Mouse (Mus musculus) kidney, embryonic 15.5 days (tissue): Measurements from ENCODE around the gene Emid1. TPM values are rescaled to one million over a fixed set of nuclear protein-coding genes. Genes with fewer than 3 reads are reported as not detected.

Experiments
- ATAC-seq: fragments of 200-750 bp; cut with Nextera tagmentation; replicated peaks from 2 replicates; pipeline ENCODE4 v1.8.0; 2017; ENCODE audit warnings: moderate TSS enrichment; ENCODE audit not compliant: low FRiP score
- H3K27ac ChIP-seq: fragments of 300-500 bp; sonication (generic); 2 replicates; pipeline ENCODE4 v1.5.1; 2015; ENCODE audit warnings: mild to moderate bottlenecking, inconsistent platforms
- H3K27me3 ChIP-seq: fragments of 300-500 bp; sonication (generic); 2 replicates; pipeline ENCODE4 v1.6.1; 2015; ENCODE audit warnings: inconsistent platforms
- H3K36me3 ChIP-seq: fragments of 300-500 bp; sonication (generic); 2 replicates; pipeline ENCODE4 v1.6.1; 2015; ENCODE audit warnings: inconsistent platforms
- H3K4me1 ChIP-seq: fragments of 300-500 bp; sonication (generic); 2 replicates; pipeline ENCODE4 v1.6.1; 2015; ENCODE audit warnings: inconsistent platforms
- H3K4me2 ChIP-seq: fragments of 300-500 bp; sonication (generic); 2 replicates; pipeline ENCODE4 v1.6.1; 2015; ENCODE audit warnings: moderate library complexity, mild to moderate bottlenecking, inconsistent platforms
- H3K4me3 ChIP-seq: fragments of 300-500 bp; sonication (generic); replicated peaks from 2 replicates; pipeline ENCODE4 v1.5.1; 2015; ENCODE audit warnings: mild to moderate bottlenecking, inconsistent platforms
- H3K9ac ChIP-seq: fragments of 300-500 bp; sonication (generic); 2 replicates; pipeline ENCODE4 v1.6.1; 2015; ENCODE audit warnings: mild to moderate bottlenecking, inconsistent platforms
- H3K9me3 ChIP-seq: fragments of 300-500 bp; sonication (generic); replicated peaks from 2 replicates; pipeline ENCODE4 v1.6.1; 2016; ENCODE audit warnings: inconsistent platforms
- WGBS: fragments of 180-500 bp; shearing (Covaris S2); methylation state at CpG from one replicate; pipeline ENCODE4 v1.1.7; 2015; ENCODE audit warnings: mixed read lengths; 5-methylcytosine and 5-hydroxymethylcytosine counted together
- polyA plus RNA-seq: library from polyadenylated mRNA; unstranded; fragments of >200 nt; fragmentation: Nextera tagmentation; extraction: Ambion mirVana; gene quantifications from 2 replicates; pipeline ENCODE4 v1.2.1, GENCODE M21; 2015

Emid1 gene
- polyA plus RNA-seq, 1 experiment from 2014 or later = 191 TPM

- WGBS = 20% methylated on average over 14 of the region's 14 CpGs
- no peak for ATAC-seq
- Histone ChIP-seq H3K27ac (no peak overlapping the region), H3K4me2 (peak overlapping the region; percentile 98), H3K36me3 (0 out of 2 replicates have a peak, but pooled peaks cover 3% of the 10 kb centered on the region), H3K4me3 (no peak overlapping the region), H3K9me3 (no peaks in the 10 kb centered on the region), H3K4me1 (peaks cover 81% of the 10 kb centered on the region), H3K9ac (no peak overlapping the region), H3K27me3 (peaks cover 87% of the 10 kb centered on the region)
Observed at GRCm38 (mm10) chr11:5059230-5059629, 92.8 kb downstream of the Emid1 start.

GRCm38 (mm10) chr11:5058783-5059182, 93.3 kb downstream of the Emid1 start:
- Histone ChIP-seq H3K36me3 (0 out of 2 replicates have a peak, but pooled peaks cover 3% of the 10 kb centered on the region), H3K4me1 (peaks cover 77% of the 10 kb centered on the region), H3K27ac (no peak overlapping the region), H3K4me3 (peak overlapping the region; percentile 56; the same call in 1 of the 2 replicates), H3K4me2 (peak overlapping the region; percentile 98), H3K27me3 (peaks cover 84% of the 10 kb centered on the region), H3K9ac (no peak overlapping the region), H3K9me3 (no peaks in the 10 kb centered on the region)
- ATAC-seq = no peak
- WGBS = 28% methylated on average over 9 of the region's 9 CpGs

GRCm38 (mm10) chr11:5057856-5058641, 94.0 kb downstream of the Emid1 start, which contains the start of gene Rasl10a:
Gene Rasl10a, plus strand, starts transcription at chr11:5058128.
- H3K4me1 ChIP-seq = peaks cover 69% of the 10 kb centered on the region
- no peak within 1 kb of the TSS for H3K27ac ChIP-seq
- H3K9me3 ChIP-seq = no peaks in the 10 kb centered on the region
- H3K27me3 ChIP-seq = peaks cover 77% of the 10 kb centered on the region
- peak within 1 kb of the TSS; percentile 98 for H3K4me2 ChIP-seq
- 2% methylated on average over 75 of the region's 77 CpGs for WGBS
- 0 out of 2 replicates have a peak, but pooled peaks cover 3% of the 10 kb centered on the region for H3K36me3 ChIP-seq
- H3K9ac ChIP-seq = peak within 1 kb of the TSS; percentile 58
- H3K4me3 ChIP-seq = peak within 1 kb of the TSS; percentile 56
- ATAC-seq = peak; percentile 0; the same call in 1 of the 2 replicates

- peaks cover 72% of the 10 kb centered on the region for H3K27me3 ChIP-seq
- no peak for ATAC-seq
Observed at GRCm38 (mm10) chr11:5057541-5057855, 94.6 kb downstream of the Emid1 start.

GRCm38 (mm10) chr11:5057064-5057463, 95.0 kb downstream of the Emid1 start:
- H3K27me3 ChIP-seq = peaks cover 68% of the 10 kb centered on the region
- no peak for ATAC-seq
- no peaks in the 10 kb centered on the region for H3K9me3 ChIP-seq

More at GRCm38 (mm10) chr11:5057541-5057855, 94.6 kb downstream of the Emid1 start:
- no peak overlapping the region for H3K27ac ChIP-seq
- peak overlapping the region; percentile 58; the same call in 1 of the 2 replicates for H3K9ac ChIP-seq
- peak overlapping the region; percentile 56 for H3K4me3 ChIP-seq
- 0 out of 2 replicates have a peak, but pooled peaks cover 3% of the 10 kb centered on the region for H3K36me3 ChIP-seq
- 19% methylated on average over 8 of the region's 8 CpGs for WGBS
- H3K9me3 ChIP-seq = no peaks in the 10 kb centered on the region
- H3K4me1 ChIP-seq = peaks cover 64% of the 10 kb centered on the region
- peak overlapping the region; percentile 98 for H3K4me2 ChIP-seq

More at GRCm38 (mm10) chr11:5057064-5057463, 95.0 kb downstream of the Emid1 start:
- Histone ChIP-seq H3K4me2 (peak overlapping the region; percentile 98), H3K9ac (no peak overlapping the region), H3K27ac (no peak overlapping the region), H3K4me3 (peak overlapping the region; percentile 56; the same call in 1 of the 2 replicates), H3K36me3 (0 out of 2 replicates have a peak, but pooled peaks cover 3% of the 10 kb centered on the region), H3K4me1 (peaks cover 60% of the 10 kb centered on the region)
- WGBS = 54% methylated on average over 8 of the region's 8 CpGs

Other genes starting within 250 kb of the Emid1 start
- gene Nefh, start 204.2 kb downstream of the Emid1 start, polyA plus RNA-seq = 0.31 and 0.57 TPM in 2 replicates
- 59.8 and 65.3 TPM in 2 replicates for gene Ap1b1, start 165.4 kb downstream of the Emid1 start, polyA plus RNA-seq
- 2.8 and 4.2 TPM in 2 replicates for gene Rasl10a, start 94.1 kb downstream of the Emid1 start, polyA plus RNA-seq
- gene Gas2l1, start 86.9 kb downstream of the Emid1 start, polyA plus RNA-seq = 33.1 and 34.6 TPM in 2 replicates
- gene Rhbdd3, start 53.3 kb downstream of the Emid1 start, polyA plus RNA-seq = 26.4 and 31.9 TPM in 2 replicates
- 788 and 840 TPM in 2 replicates for gene Ewsr1, start 53.0 kb downstream of the Emid1 start, polyA plus RNA-seq
- gene Kremen1, start 109.3 kb upstream of the Emid1 start, polyA plus RNA-seq = 21.8 and 22.9 TPM in 2 replicates